ENCODE assay signal across 21 mouse cellular contexts in genomic region chr15:32048836-32049235, GRCm38 (mm10).
"Had no signal": no experiment of that assay in that cellular context is flagged by ENCODE, and none has a peak within 500 bp of the region (broad histone marks: within the 10 kb centered on the region; RNA-seq: fewer than 3 reads in every experiment).

No protein-coding gene starts in this region.

- H3K4me3 ChIP-seq: intestine, embryonic 15.5 days; kidney, embryonic 15.5 days; limb, embryonic 10.5 days; limb, embryonic 13.5 days; liver, embryonic 12.5 days; liver, embryonic 15.5 days; lung, embryonic 15.5 days; midbrain, embryonic 13.5 days; neural tube, embryonic 12.5 days had no signal

- H3K36me3 ChIP-seq: intestine, embryonic 15.5 days; kidney, embryonic 15.5 days; limb, embryonic 10.5 days; limb, embryonic 13.5 days; liver, embryonic 12.5 days; liver, embryonic 15.5 days; lung, embryonic 15.5 days; midbrain, embryonic 13.5 days; neural tube, embryonic 12.5 days had no signal

- DNase-seq: kidney, adult 11 months; kidney, adult 8-10 months; kidney, postnatal 10 days; kidney, postnatal 36 days; liver; lung, adult 18-20 months; lung, postnatal 10 days; lung, postnatal 36 days; right cerebral cortex, postnatal 25 days; spleen, adult 18-20 months; thymus, adult 2 months; thymus, postnatal 25 days had no signal

- H3K9me3 ChIP-seq: intestine, embryonic 15.5 days; kidney, embryonic 15.5 days; limb, embryonic 10.5 days; limb, embryonic 13.5 days; liver, embryonic 12.5 days; liver, embryonic 15.5 days; lung, embryonic 15.5 days; midbrain, embryonic 13.5 days; neural tube, embryonic 12.5 days had no signal

- H3K9ac ChIP-seq: intestine, embryonic 15.5 days; kidney, embryonic 15.5 days; limb, embryonic 13.5 days; liver, embryonic 12.5 days; liver, embryonic 15.5 days; lung, embryonic 15.5 days; midbrain, embryonic 13.5 days; neural tube, embryonic 12.5 days had no signal

- H3K4me1 ChIP-seq: kidney, embryonic 15.5 days; limb, embryonic 13.5 days; liver, embryonic 12.5 days; liver, embryonic 15.5 days; lung, embryonic 15.5 days; neural tube, embryonic 12.5 days had no signal

- H3K27ac ChIP-seq: intestine, embryonic 15.5 days; kidney, embryonic 15.5 days; limb, embryonic 10.5 days; limb, embryonic 13.5 days; liver, embryonic 12.5 days; liver, embryonic 15.5 days; lung, embryonic 15.5 days; midbrain, embryonic 13.5 days; neural tube, embryonic 12.5 days had no signal

- H3K27me3 ChIP-seq: intestine, embryonic 15.5 days; kidney, embryonic 15.5 days; limb, embryonic 13.5 days; liver, embryonic 12.5 days; liver, embryonic 15.5 days; lung, embryonic 15.5 days; midbrain, embryonic 13.5 days; neural tube, embryonic 12.5 days had no signal

- ATAC-seq: intestine, embryonic 15.5 days; liver, embryonic 12.5 days; midbrain, embryonic 13.5 days had no signal

- H3K4me2 ChIP-seq: intestine, embryonic 15.5 days; kidney, embryonic 15.5 days; limb, embryonic 13.5 days; liver, embryonic 12.5 days; liver, embryonic 15.5 days; lung, embryonic 15.5 days; midbrain, embryonic 13.5 days; neural tube, embryonic 12.5 days had no signal
